Mouse (Mus musculus): ENCODE results near the gene Gm13275. TPM values are rescaled to one million over a fixed set of nuclear protein-coding genes. Genes with fewer than 3 reads are reported as not detected.

Gm13275 gene
- polyA plus RNA-seq, 1 experiment from 2014 or later = not detected

Other genes with a start within 250 kb of the Gm13275 start
- not detected in 2 replicates for gene Ifna15, start 236.2 kb upstream of the Gm13275 start, polyA plus RNA-seq (2015; fragmentation: Nextera tagmentation; extraction: Ambion mirVana)
- gene Ifna14, start 222.7 kb upstream of the Gm13275 start, polyA plus RNA-seq (2015; fragmentation: Nextera tagmentation; extraction: Ambion mirVana) = not detected in 2 replicates
- not detected in 2 replicates for gene Ifna9, start 202.1 kb upstream of the Gm13275 start, polyA plus RNA-seq (2015; fragmentation: Nextera tagmentation; extraction: Ambion mirVana)
- not detected in 2 replicates for gene Ifna12, start 191.1 kb upstream of the Gm13275 start, polyA plus RNA-seq (2015; fragmentation: Nextera tagmentation; extraction: Ambion mirVana)
- not detected in 2 replicates for gene C87499, start 160.1 kb upstream of the Gm13275 start, polyA plus RNA-seq (2015; fragmentation: Nextera tagmentation; extraction: Ambion mirVana)
- not detected in 2 replicates for gene Ifna13, start 150.0 kb upstream of the Gm13275 start, polyA plus RNA-seq (2015; fragmentation: Nextera tagmentation; extraction: Ambion mirVana)
- not detected in 2 replicates for gene Ifna16, start 117.6 kb upstream of the Gm13275 start, polyA plus RNA-seq (2015; fragmentation: Nextera tagmentation; extraction: Ambion mirVana)
- not detected in 2 replicates for gene Ifna2, start 110.6 kb upstream of the Gm13275 start, polyA plus RNA-seq (2015; fragmentation: Nextera tagmentation; extraction: Ambion mirVana)
- gene Ifnab, start 103.1 kb upstream of the Gm13275 start, polyA plus RNA-seq (2015; fragmentation: Nextera tagmentation; extraction: Ambion mirVana) = not detected in 2 replicates
- 0.33 and 0.84 TPM in 2 replicates for gene Gm26566, start 72.7 kb upstream of the Gm13275 start, polyA plus RNA-seq (2015; fragmentation: Nextera tagmentation; extraction: Ambion mirVana)
- 70.7 and 76.5 TPM in 2 replicates for gene Klhl9, start 72.0 kb upstream of the Gm13275 start, polyA plus RNA-seq (2015; fragmentation: Nextera tagmentation; extraction: Ambion mirVana)
- gene Gm13271, start 39.6 kb upstream of the Gm13275 start, polyA plus RNA-seq (2015; fragmentation: Nextera tagmentation; extraction: Ambion mirVana) = not detected in 2 replicates
- gene Gm13283, start 34.4 kb upstream of the Gm13275 start, polyA plus RNA-seq (2015; fragmentation: Nextera tagmentation; extraction: Ambion mirVana) = 0.20 and 0.31 TPM in 2 replicates
- gene Gm13290, start 20.7 kb upstream of the Gm13275 start, polyA plus RNA-seq (2015; fragmentation: Nextera tagmentation; extraction: Ambion mirVana) = 0.29 TPM in 1 of 2 replicates, not detected in the other
- gene Gm13289, start 17.6 kb upstream of the Gm13275 start, polyA plus RNA-seq (2015; fragmentation: Nextera tagmentation; extraction: Ambion mirVana) = not detected in 2 replicates
- not detected in 2 replicates for gene Gm13272, start 14.6 kb upstream of the Gm13275 start, polyA plus RNA-seq (2015; fragmentation: Nextera tagmentation; extraction: Ambion mirVana)
- not detected in 2 replicates for gene Ifnz, start 12.4 kb upstream of the Gm13275 start, polyA plus RNA-seq (2015; fragmentation: Nextera tagmentation; extraction: Ambion mirVana)
- not detected in 2 replicates for gene Gm13276, start 8.8 kb upstream of the Gm13275 start, polyA plus RNA-seq (2015; fragmentation: Nextera tagmentation; extraction: Ambion mirVana)
- gene Gm13277, start 5.9 kb upstream of the Gm13275 start, polyA plus RNA-seq (2015; fragmentation: Nextera tagmentation; extraction: Ambion mirVana) = not detected in 2 replicates
- not detected in 2 replicates for gene Gm13278, start 2.9 kb upstream of the Gm13275 start, polyA plus RNA-seq (2015; fragmentation: Nextera tagmentation; extraction: Ambion mirVana)
- not detected in 2 replicates for gene Gm13279, start 2.9 kb downstream of the Gm13275 start, polyA plus RNA-seq (2015; fragmentation: Nextera tagmentation; extraction: Ambion mirVana)
- gene Gm13285, start 5.2 kb downstream of the Gm13275 start, polyA plus RNA-seq (2015; fragmentation: Nextera tagmentation; extraction: Ambion mirVana) = 0.68 and 0.82 TPM in 2 replicates
- not detected in 2 replicates for gene Gm13287, start 8.8 kb downstream of the Gm13275 start, polyA plus RNA-seq (2015; fragmentation: Nextera tagmentation; extraction: Ambion mirVana)
- gene Gm13288, start 11.0 kb downstream of the Gm13275 start, polyA plus RNA-seq (2015; fragmentation: Nextera tagmentation; extraction: Ambion mirVana) = not detected in 2 replicates
- gene Ifna7, start 21.7 kb downstream of the Gm13275 start, polyA plus RNA-seq (2015; fragmentation: Nextera tagmentation; extraction: Ambion mirVana) = not detected in 2 replicates
- not detected in 2 replicates for gene Ifna11, start 25.5 kb downstream of the Gm13275 start, polyA plus RNA-seq (2015; fragmentation: Nextera tagmentation; extraction: Ambion mirVana)
- gene Ifna6, start 32.9 kb downstream of the Gm13275 start, polyA plus RNA-seq (2015; fragmentation: Nextera tagmentation; extraction: Ambion mirVana) = not detected in 2 replicates
- not detected in 2 replicates for gene Ifna5, start 41.0 kb downstream of the Gm13275 start, polyA plus RNA-seq (2015; fragmentation: Nextera tagmentation; extraction: Ambion mirVana)
- not detected in 2 replicates for gene Ifna4, start 47.4 kb downstream of the Gm13275 start, polyA plus RNA-seq (2015; fragmentation: Nextera tagmentation; extraction: Ambion mirVana)
- gene Ifna1, start 55.6 kb downstream of the Gm13275 start, polyA plus RNA-seq (2015; fragmentation: Nextera tagmentation; extraction: Ambion mirVana) = not detected in 2 replicates
- gene Ifne, start 85.7 kb downstream of the Gm13275 start, polyA plus RNA-seq (2015; fragmentation: Nextera tagmentation; extraction: Ambion mirVana) = not detected in 2 replicates

All from heart, embryonic 13.5 days (tissue).